Mouse (Mus musculus) large intestine, adult 2 months (tissue): Measurements from ENCODE around the gene G430095P16Rik. TPM values are rescaled to one million over a fixed set of nuclear protein-coding genes. Genes with fewer than 3 reads are reported as not detected.

Experiments used
- DNase-seq: peaks from one replicate; pipeline ENCODE4 v3.0.0-alpha.2; 2012; ENCODE audit warnings: low read depth, low spot score
- WGBS: fragments of 180-500 bp; shearing (Covaris S2); methylation state at CpG from one replicate; pipeline ENCODE4 v1.1.7; 2018; 5-methylcytosine and 5-hydroxymethylcytosine counted together
- polyA plus RNA-seq: library from polyadenylated mRNA; depleted of rRNA; stranded (reverse); fragments of >200 nt; gene quantifications from 2 replicates; pipeline ENCODE4 v1.2.3, GENCODE M21; 2012

Gene G430095P16Rik
- polyA plus RNA-seq, 1 experiment, result 0.12 TPM

- DNase-seq, result no peak
- WGBS, result 73% methylated on average over 9 of the region's 9 CpGs
These were observed 20.2 kb upstream of the G430095P16Rik start for GRCm38 (mm10) chr8:84702561-84702960.

- no peak for DNase-seq
- WGBS, result 81% methylated on average over 6 of the region's 6 CpGs
These were observed 19.8 kb upstream of the G430095P16Rik start for GRCm38 (mm10) chr8:84702963-84703465.

GRCm38 (mm10) chr8:84703466-84704249, 19.1 kb upstream of the G430095P16Rik start:
- 18% methylated on average over 38 of the region's 38 CpGs for WGBS
- no peak for DNase-seq

DNA sequence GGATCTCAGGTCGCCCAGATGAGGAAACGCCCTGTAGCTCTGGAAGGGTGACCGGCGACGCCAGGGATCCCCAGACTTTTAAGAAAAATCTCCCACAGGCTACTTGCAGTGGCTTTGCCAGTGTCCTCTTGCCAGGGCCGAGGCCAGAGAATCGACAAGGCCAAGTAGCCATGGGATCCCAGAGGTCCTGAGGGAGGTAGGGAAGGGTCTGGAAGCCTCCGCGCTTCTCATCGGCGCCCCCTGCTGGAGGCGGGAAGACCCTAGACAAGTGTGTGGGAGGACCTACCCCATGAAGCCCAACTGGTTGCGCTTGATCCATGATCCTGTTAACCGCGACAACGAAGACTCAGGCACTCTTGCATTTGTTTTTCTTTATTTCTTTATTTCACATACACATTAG, 18.5 kb upstream of the G430095P16Rik start:
- 13% methylated on average over 16 of the region's 16 CpGs for WGBS
- DNase-seq, result no peak

DNA sequence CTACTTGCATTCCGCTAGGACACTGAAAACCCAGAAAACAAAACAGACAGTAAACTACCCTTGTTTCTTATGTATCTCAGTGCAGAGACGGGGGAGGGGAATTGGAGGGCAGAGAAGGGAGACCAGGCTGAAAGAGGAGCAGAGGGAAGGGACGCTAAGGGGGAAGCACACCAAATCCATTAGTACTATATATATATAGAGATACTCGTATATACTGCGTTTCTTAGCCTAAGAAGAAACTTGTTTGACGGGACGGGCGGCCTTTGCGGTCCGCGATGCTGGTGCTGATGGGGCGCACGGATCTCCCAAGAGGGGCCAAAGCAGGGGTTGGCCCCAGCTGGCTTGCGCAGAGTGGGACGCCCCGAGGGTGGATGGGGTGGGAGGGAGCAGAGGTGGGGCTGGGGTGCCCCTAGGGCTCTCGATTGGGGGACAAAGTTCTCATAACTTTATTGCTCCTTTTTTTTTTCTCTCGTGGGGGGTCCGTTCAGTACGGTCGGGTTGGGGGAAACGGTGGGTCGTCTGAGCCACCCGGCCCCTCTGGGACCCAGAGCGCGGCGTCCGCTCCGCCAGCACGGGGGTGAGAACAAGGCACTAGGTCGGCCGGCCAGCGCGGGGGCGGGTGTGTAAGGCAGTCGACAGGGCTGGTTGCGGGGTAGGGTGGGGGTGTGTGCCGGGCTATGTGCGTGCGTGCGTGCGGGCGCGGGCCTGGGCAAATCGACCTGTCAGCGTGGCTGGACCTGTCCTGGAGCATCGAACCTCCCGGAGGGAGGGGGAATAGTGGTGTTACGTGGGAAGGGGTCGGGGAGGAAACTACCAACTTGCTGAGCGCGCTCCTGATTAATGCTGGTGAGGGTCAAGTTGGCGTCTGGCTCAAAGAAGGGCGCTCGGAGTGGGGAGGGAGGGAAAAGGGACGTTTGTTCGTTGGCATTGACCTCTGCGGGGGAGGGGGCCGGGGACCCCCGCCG, 17.7 kb upstream of the G430095P16Rik start:
- 16% methylated on average over 61 of the region's 61 CpGs for WGBS
- DNase-seq, result no peak

GRCm38 (mm10) chr8:84705960-84706359, 16.8 kb upstream of the G430095P16Rik start:
- no peak for DNase-seq
- WGBS, result 30% methylated on average over 12 of the region's 12 CpGs

- no peak for DNase-seq
These were observed 16.1 kb upstream of the G430095P16Rik start for GRCm38 (mm10) chr8:84706610-84707266.

DNA sequence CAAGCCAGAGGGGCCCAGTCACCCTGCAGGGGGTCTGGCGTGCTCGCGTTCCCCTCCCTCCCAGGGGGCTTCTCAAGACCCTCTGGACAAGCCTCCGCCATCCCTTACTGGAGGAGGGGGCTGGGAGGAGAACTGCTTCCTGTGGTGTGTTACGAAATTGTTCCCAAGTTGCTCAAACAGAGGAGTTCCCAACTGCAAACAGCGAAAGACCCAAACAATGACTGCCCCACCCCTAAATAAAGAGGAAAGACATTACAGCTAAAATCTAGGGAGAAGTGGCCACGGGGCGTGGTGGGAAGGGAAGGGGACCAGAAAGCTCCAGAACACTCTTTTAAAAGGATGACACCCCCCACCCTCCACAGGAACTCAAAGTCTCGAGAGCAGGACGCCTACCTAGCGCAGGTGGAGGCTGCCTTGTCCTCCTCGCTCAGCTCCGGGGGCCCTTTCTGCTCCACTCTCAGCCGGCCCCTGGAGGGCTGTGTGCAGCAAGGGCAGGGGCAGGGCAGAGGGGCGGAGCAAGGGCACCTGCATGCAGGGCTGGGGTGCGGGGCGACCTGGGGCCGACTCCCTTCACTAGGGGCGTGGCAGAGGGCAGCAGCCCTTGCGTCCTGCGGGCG, 15.4 kb upstream of the G430095P16Rik start:
- WGBS, result 20% methylated on average over 22 of the region's 22 CpGs
- no peak for DNase-seq

More at GRCm38 (mm10) chr8:84706610-84707266, 16.1 kb upstream of the G430095P16Rik start:
- 23% methylated on average over 45 of the region's 45 CpGs for WGBS

- DNase-seq, result no peak
- WGBS, result 60% methylated on average over 15 of the region's 15 CpGs
These were observed 14.7 kb upstream of the G430095P16Rik start for GRCm38 (mm10) chr8:84708071-84708541.

DNA sequence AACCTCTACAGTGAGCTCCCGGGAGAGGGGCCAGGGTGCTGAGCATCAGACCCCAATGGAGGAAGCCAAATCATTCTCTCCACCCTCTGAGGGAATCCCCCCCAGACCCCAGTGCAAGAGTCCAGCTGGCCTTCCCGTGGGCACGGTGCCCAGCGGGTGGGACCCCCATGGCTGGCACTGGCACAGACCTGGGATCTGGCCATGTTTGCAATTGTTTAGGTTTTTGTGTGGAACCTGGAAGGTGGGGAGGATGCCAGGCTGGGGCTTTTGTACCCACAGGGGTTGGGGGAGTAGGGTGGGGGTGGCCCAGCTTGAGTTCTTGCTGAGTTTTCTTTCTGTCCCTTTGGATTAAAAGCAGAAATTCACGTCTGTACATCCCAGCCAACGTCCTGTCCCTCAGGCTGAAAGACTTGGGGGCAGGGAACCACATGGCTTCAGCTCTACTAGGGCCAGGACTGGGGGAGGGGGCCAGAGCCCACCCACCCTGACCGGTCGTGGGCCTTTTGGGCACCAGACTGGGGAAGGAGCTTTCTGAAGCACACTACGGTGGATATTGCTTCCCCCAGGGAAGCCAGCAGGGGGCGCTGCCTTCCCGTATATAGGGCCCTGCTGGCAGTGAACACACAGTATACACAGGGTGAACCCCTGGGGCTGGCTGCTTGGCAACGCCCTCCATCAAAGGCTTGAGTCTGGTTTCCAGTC, 13.9 kb upstream of the G430095P16Rik start:
- WGBS, result 32% methylated on average over 12 of the region's 12 CpGs
- no peak for DNase-seq

DNA sequence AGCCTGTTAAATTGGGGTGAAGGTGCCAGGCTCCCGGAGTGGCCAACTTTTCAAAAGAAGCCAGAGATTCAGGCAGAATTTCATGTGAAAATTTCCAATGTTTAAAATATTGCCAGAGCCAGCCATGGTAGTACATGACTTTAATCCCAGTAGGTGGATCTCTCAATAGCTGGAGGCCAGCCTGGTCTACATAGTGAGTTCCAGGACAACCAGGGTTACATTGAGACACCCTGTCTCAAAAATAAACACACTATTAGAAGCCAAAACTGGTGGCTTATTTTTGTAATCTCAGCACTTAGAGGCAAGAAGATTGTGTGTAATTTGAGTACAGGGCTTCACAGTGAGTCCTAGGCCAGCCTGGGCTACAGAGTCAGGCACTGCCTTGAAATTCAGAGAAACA, 12.9 kb upstream of the G430095P16Rik start:
- no peak for DNase-seq
- 100% methylated on average over 1 of the region's 1 CpGs for WGBS

DNA sequence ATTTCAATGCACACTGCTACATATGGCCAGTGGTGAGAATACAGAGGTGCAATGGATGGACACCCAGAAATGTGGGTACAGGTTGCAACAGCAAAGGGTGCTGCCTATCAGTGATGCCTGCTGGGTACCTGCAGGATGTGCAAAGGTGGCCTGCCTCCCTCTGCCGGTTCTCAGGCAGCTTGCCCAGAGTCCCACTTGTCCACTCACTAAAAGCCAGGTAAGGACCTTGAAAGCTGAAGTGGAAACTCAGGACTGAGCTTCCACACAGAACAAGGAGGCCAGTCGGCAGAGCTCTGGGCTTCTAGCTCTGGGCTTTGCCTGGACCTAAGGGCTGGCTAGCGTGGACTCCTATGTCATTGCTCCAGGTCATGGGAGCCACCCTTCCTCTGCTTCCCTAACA, 11.5 kb upstream of the G430095P16Rik start:
- 56% methylated on average over 3 of the region's 3 CpGs for whole genome bisulfite sequencing

GRCm38 (mm10) chr8:84711933-84712758, 10.7 kb upstream of the G430095P16Rik start:
- 58% methylated on average over 11 of the region's 11 CpGs for WGBS
- no peak for DNase-seq

More for the DNA sequence above, 11.5 kb upstream of the G430095P16Rik start:
- no peak for DNase-seq

- DNase-seq, result no peak
- 57% methylated on average over 3 of the region's 3 CpGs for WGBS
These were observed 10.1 kb upstream of the G430095P16Rik start for GRCm38 (mm10) chr8:84712759-84713120.

GRCm38 (mm10) chr8:84713381-84713780, 9.4 kb upstream of the G430095P16Rik start:
- no peak for DNase-seq
- WGBS, result 82% methylated on average over 4 of the region's 4 CpGs

GRCm38 (mm10) chr8:84714161-84714560, 8.6 kb upstream of the G430095P16Rik start:
- 94% methylated on average over 4 of the region's 4 CpGs for WGBS
- no peak for DNase-seq

DNA sequence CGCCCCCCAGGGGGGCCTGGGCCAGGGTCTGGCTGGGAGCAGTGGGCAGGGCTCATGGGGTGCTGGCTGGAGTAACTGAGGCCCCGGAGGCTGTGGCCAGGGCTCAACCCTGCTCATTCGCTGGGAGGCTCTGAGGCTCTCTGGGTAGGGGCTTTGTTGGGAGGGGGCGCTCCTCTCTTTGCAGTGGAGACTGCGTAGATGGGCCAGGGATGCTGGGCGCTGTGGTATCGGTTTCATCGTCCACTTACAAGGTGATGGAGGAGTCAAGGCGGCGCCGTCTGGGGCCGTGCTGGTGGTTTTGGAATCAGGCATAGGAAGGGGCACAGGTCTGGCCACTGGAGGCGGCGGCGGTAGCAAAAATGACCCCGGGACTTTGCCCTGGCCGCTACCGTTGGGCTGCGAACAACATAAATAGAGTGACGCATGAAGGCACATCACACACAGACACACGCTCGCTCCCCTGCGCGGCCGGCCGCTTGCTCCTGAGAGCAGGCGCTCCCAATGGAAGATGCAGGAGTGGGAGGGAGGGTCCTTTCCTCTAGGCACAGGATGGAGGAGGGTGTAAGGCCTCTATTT, 6.8 kb upstream of the G430095P16Rik start:
- DNase-seq, result no peak
- 81% methylated on average over 27 of the region's 27 CpGs for WGBS
